Mouse (Mus musculus): ENCODE data around the gene Gm20503.

The Gm20503 gene

GRCm38 (mm10) chr4:59089391-59089790, 86.4 kb downstream of the Gm20503 start:
- DNase-seq (ENCODE audit: low read depth, low spot score), result no peak
